Mouse (Mus musculus) forebrain, embryonic 13.5 days (tissue): ENCODE measurements around the gene Hoxd13. TPM values are rescaled to one million over a fixed set of nuclear protein-coding genes. Genes with fewer than 3 reads are reported as not detected.

Source experiments
- ATAC-seq: fragments of 200-750 bp; cut with Nextera tagmentation; 2 replicates; pipeline ENCODE4 v1.8.0; 2017
- H3K27ac ChIP-seq: fragments of 300-500 bp; sonication (generic); 2 replicates; pipeline ENCODE4 v1.5.1; 2015; ENCODE audit warnings: inconsistent platforms, mild to moderate bottlenecking, moderate library complexity
- H3K27me3 ChIP-seq: fragments of 300-500 bp; sonication (generic); 2 replicates; pipeline ENCODE4 v1.6.1; 2015; ENCODE audit warnings: mild to moderate bottlenecking, inconsistent platforms
- H3K36me3 ChIP-seq: fragments of 300-500 bp; sonication (generic); 2 replicates; pipeline ENCODE4 v1.6.1; 2015; ENCODE audit warnings: mild to moderate bottlenecking, inconsistent platforms; ENCODE audit not compliant: poor library complexity, severe bottlenecking
- H3K4me1 ChIP-seq: fragments of 300-500 bp; sonication (generic); 2 replicates; pipeline ENCODE4 v1.6.1; 2015; ENCODE audit warnings: inconsistent platforms
- H3K4me2 ChIP-seq: fragments of 300-500 bp; sonication (generic); 2 replicates; pipeline ENCODE4 v1.6.1; 2015; ENCODE audit warnings: inconsistent platforms, mild to moderate bottlenecking, moderate library complexity
- H3K4me3 ChIP-seq: fragments of 300-500 bp; sonication (generic); 2 replicates; pipeline ENCODE4 v1.5.1; 2015; ENCODE audit warnings: mild to moderate bottlenecking, inconsistent platforms
- H3K9ac ChIP-seq: fragments of 300-500 bp; sonication (generic); 2 replicates; pipeline ENCODE4 v1.6.1; 2015; ENCODE audit warnings: mild to moderate bottlenecking, inconsistent platforms
- H3K9me3 ChIP-seq: fragments of 300-500 bp; sonication (generic); replicated peaks from 2 replicates; pipeline ENCODE4 v1.6.1; 2016; ENCODE audit warnings: inconsistent platforms
- WGBS: fragments of 180-500 bp; shearing (Covaris S2); methylation state at CpG from one replicate; pipeline ENCODE4 v1.1.7; 2015; 5-methylcytosine and 5-hydroxymethylcytosine counted together
- polyA plus RNA-seq: library from polyadenylated mRNA; unstranded; fragments of >200 nt; fragmentation: Nextera tagmentation; extraction: Ambion mirVana; gene quantifications from 2 replicates; pipeline ENCODE4 v1.2.1, GENCODE M21; 2015

Gene Hoxd13
- polyA plus RNA-seq, 1 experiment from 2014 or later, result not detected

- WGBS, result 5% methylated on average over 17 of the region's 17 CpGs
These were observed 18.3 kb downstream of the Hoxd13 start for GRCm38 (mm10) chr2:74686301-74686987.

GRCm38 (mm10) chr2:74686988-74687697, 19.0 kb downstream of the Hoxd13 start:
- Histone ChIP-seq H3K27ac (no peak overlapping the region), H3K9me3 (no peaks in the 10 kb centered on the region), H3K4me2 (no peak overlapping the region), H3K36me3 (no peaks in the 10 kb centered on the region), H3K4me3 (no peak overlapping the region), H3K9ac (no peak overlapping the region), H3K27me3 (peaks cover 97% of the 10 kb centered on the region), H3K4me1 (peaks cover 12% of the 10 kb centered on the region)
- ATAC-seq, result no peak
- 2% methylated on average over 27 of the region's 27 CpGs for WGBS

More at GRCm38 (mm10) chr2:74686301-74686987, 18.3 kb downstream of the Hoxd13 start:
- H3K4me1 ChIP-seq, result peaks cover 14% of the 10 kb centered on the region
- peaks cover 97% of the 10 kb centered on the region for H3K27me3 ChIP-seq
- H3K4me2 ChIP-seq, result no peak overlapping the region
- no peaks in the 10 kb centered on the region for H3K36me3 ChIP-seq
- no peaks in the 10 kb centered on the region for H3K9me3 ChIP-seq
- no peak for ATAC-seq
- no peak overlapping the region for H3K27ac ChIP-seq
- H3K4me3 ChIP-seq, result no peak overlapping the region
- no peak overlapping the region for H3K9ac ChIP-seq

GRCm38 (mm10) chr2:74687698-74688555, 19.8 kb downstream of the Hoxd13 start:
- Histone ChIP-seq H3K4me1 (peaks cover 4% of the 10 kb centered on the region; the same call in 1 of the 2 replicates), H3K9ac (no peak overlapping the region), H3K27me3 (peaks cover 97% of the 10 kb centered on the region), H3K36me3 (no peaks in the 10 kb centered on the region), H3K9me3 (no peaks in the 10 kb centered on the region), H3K27ac (no peak overlapping the region), H3K4me2 (no peak overlapping the region), H3K4me3 (no peak overlapping the region)
- ATAC-seq, result no peak
- WGBS, result under 1% methylated on average over 31 of the region's 31 CpGs

- WGBS, result 4% methylated on average over 12 of the region's 12 CpGs
- ATAC-seq, result no peak
- no peak overlapping the region for H3K27ac ChIP-seq
These were observed 20.9 kb downstream of the Hoxd13 start for GRCm38 (mm10) chr2:74688795-74689573.

GRCm38 (mm10) chr2:74689574-74690337, 21.6 kb downstream of the Hoxd13 start:
- Histone ChIP-seq H3K9me3 (no peaks in the 10 kb centered on the region), H3K4me1 (0 out of 2 replicates have a peak, but pooled peaks cover 3% of the 10 kb centered on the region), H3K27me3 (peaks cover 97% of the 10 kb centered on the region), H3K4me3 (no peak overlapping the region), H3K4me2 (no peak overlapping the region), H3K36me3 (no peaks in the 10 kb centered on the region), H3K9ac (no peak overlapping the region), H3K27ac (no peak overlapping the region)
- 1% methylated on average over 24 of the region's 24 CpGs for WGBS
- no peak for ATAC-seq

More at GRCm38 (mm10) chr2:74688795-74689573, 20.9 kb downstream of the Hoxd13 start:
- Histone ChIP-seq H3K4me3 (no peak overlapping the region), H3K36me3 (no peaks in the 10 kb centered on the region), H3K9ac (no peak overlapping the region), H3K9me3 (no peaks in the 10 kb centered on the region), H3K4me1 (0 out of 2 replicates have a peak, but pooled peaks cover 3% of the 10 kb centered on the region), H3K27me3 (peaks cover 97% of the 10 kb centered on the region), H3K4me2 (no peak overlapping the region)

GRCm38 (mm10) chr2:74690338-74690716, 22.2 kb downstream of the Hoxd13 start:
- ATAC-seq, result no peak
- peaks cover 97% of the 10 kb centered on the region for H3K27me3 ChIP-seq
- WGBS, result 9% methylated on average over 8 of the region's 8 CpGs

GRCm38 (mm10) chr2:74691022-74691951, 23.2 kb downstream of the Hoxd13 start, which contains the start of gene Hoxd10:
Hoxd10 (plus strand) TSS chr2:74691924.
- Histone ChIP-seq H3K36me3 (no peaks in the 10 kb centered on the region), H3K27me3 (peaks cover 98% of the 10 kb centered on the region), H3K9ac (no peak within 1 kb of the TSS), H3K9me3 (no peaks in the 10 kb centered on the region), H3K4me1 (0 out of 2 replicates have a peak, but pooled peaks cover 3% of the 10 kb centered on the region), H3K4me3 (0 out of 2 replicates have a peak within 1 kb of the TSS, but pooled peaks have one; percentile 13), H3K27ac (no peak within 1 kb of the TSS), H3K4me2 (peak within 1 kb of the TSS; percentile 25; the same call in 1 of the 2 replicates)
- WGBS, result 2% methylated on average over 56 of the region's 56 CpGs
- peak; percentile 50 for ATAC-seq

More at GRCm38 (mm10) chr2:74690338-74690716, 22.2 kb downstream of the Hoxd13 start:
- H3K9ac ChIP-seq, result no peak overlapping the region
- 0 out of 2 replicates have a peak, but pooled peaks cover 3% of the 10 kb centered on the region for H3K4me1 ChIP-seq
- no peak overlapping the region for H3K27ac ChIP-seq
- no peaks in the 10 kb centered on the region for H3K36me3 ChIP-seq
- no peak overlapping the region for H3K4me2 ChIP-seq
- H3K9me3 ChIP-seq, result no peaks in the 10 kb centered on the region
- H3K4me3 ChIP-seq, result no peak overlapping the region

- no peak overlapping the region for H3K27ac ChIP-seq
- no peak for ATAC-seq
- peaks cover 98% of the 10 kb centered on the region for H3K27me3 ChIP-seq
- H3K36me3 ChIP-seq, result no peaks in the 10 kb centered on the region
- 0 out of 2 replicates have a peak, but pooled peaks cover 3% of the 10 kb centered on the region for H3K4me1 ChIP-seq
- H3K4me2 ChIP-seq, result no peak overlapping the region
- H3K4me3 ChIP-seq, result no peak overlapping the region
- 4% methylated on average over 35 of the region's 35 CpGs for WGBS
- H3K9ac ChIP-seq, result no peak overlapping the region
- no peaks in the 10 kb centered on the region for H3K9me3 ChIP-seq
These were observed 24.1 kb downstream of the Hoxd13 start for GRCm38 (mm10) chr2:74691995-74692807.

GRCm38 (mm10) chr2:74692808-74693431, 24.8 kb downstream of the Hoxd13 start:
- Histone ChIP-seq H3K36me3 (no peaks in the 10 kb centered on the region), H3K4me3 (no peak overlapping the region), H3K9me3 (no peaks in the 10 kb centered on the region), H3K4me1 (peaks cover 9% of the 10 kb centered on the region), H3K4me2 (no peak overlapping the region), H3K27ac (no peak overlapping the region), H3K27me3 (peaks cover 98% of the 10 kb centered on the region), H3K9ac (no peak overlapping the region)
- no peak for ATAC-seq
- under 1% methylated on average over 20 of the region's 20 CpGs for WGBS
